Mouse (Mus musculus): ENCODE measurements around the gene Fkrp. TPM values are rescaled to one million over a fixed set of nuclear protein-coding genes. Genes with fewer than 3 reads are reported as not detected.
A peak's percentile ranks its signal among the peaks of the same experiment; 100 is the strongest.

Fkrp gene
- polyA plus RNA-seq, 1 experiment from 2014 or later = 37.8 TPM

GRCm38 (mm10) chr7:16766443-16766842, 50.1 kb downstream of the Fkrp start:
- H3K4me2 ChIP-seq = no peak overlapping the region
- H3K36me3 ChIP-seq = no peaks in the 10 kb centered on the region
- H3K27ac ChIP-seq (ENCODE audit: poor library complexity, severe bottlenecking) = no peak overlapping the region
- peaks cover 10% of the 10 kb centered on the region for H3K4me1 ChIP-seq (replicated peaks)
- H3K9me3 ChIP-seq (replicated peaks) = 0 out of 2 replicates have a peak, but pooled peaks cover 5% of the 10 kb centered on the region
- no peak overlapping the region for H3K4me3 ChIP-seq
- no peak overlapping the region for H3K9ac ChIP-seq
- ATAC-seq (ENCODE audit: insufficient number of reproducible peaks, low FRiP score) = no peak
- no peaks in the 10 kb centered on the region for H3K27me3 ChIP-seq (replicated peaks)
- 46% methylated on average over 2 of the region's 2 CpGs for WGBS

GRCm38 (mm10) chr7:16763463-16764218, 52.9 kb downstream of the Fkrp start:
- H3K27me3 ChIP-seq (replicated peaks) = no peaks in the 10 kb centered on the region
- no peak overlapping the region for H3K27ac ChIP-seq (ENCODE audit: poor library complexity, severe bottlenecking)
- H3K36me3 ChIP-seq = no peaks in the 10 kb centered on the region
- H3K9me3 ChIP-seq (replicated peaks) = no peaks in the 10 kb centered on the region
- no peak overlapping the region for H3K4me2 ChIP-seq
- H3K9ac ChIP-seq = no peak overlapping the region
- peaks cover 21% of the 10 kb centered on the region for H3K4me1 ChIP-seq (replicated peaks)
- ATAC-seq (ENCODE audit: insufficient number of reproducible peaks, low FRiP score) = no peak
- 79% methylated on average over 7 of the region's 7 CpGs for WGBS
- H3K4me3 ChIP-seq = no peak overlapping the region

GRCm38 (mm10) chr7:16761630-16762029, 54.9 kb downstream of the Fkrp start:
- Histone ChIP-seq H3K27ac (ENCODE audit: poor library complexity, severe bottlenecking) (no peak overlapping the region), H3K4me2 (no peak overlapping the region)
- WGBS = 62% methylated on average over 5 of the region's 5 CpGs

GRCm38 (mm10) chr7:16761005-16761481, 55.5 kb downstream of the Fkrp start:
- H3K4me2 ChIP-seq = no peak overlapping the region
- no peaks in the 10 kb centered on the region for H3K9me3 ChIP-seq (replicated peaks)
- H3K27ac ChIP-seq (ENCODE audit: poor library complexity, severe bottlenecking) = peak overlapping the region; percentile 35
- H3K36me3 ChIP-seq = no peaks in the 10 kb centered on the region
- H3K9ac ChIP-seq = no peak overlapping the region
- no peaks in the 10 kb centered on the region for H3K27me3 ChIP-seq (replicated peaks)
- H3K4me1 ChIP-seq (replicated peaks) = peaks cover 12% of the 10 kb centered on the region
- 41% methylated on average over 10 of the region's 10 CpGs for WGBS
- H3K4me3 ChIP-seq = no peak overlapping the region
- no peak for ATAC-seq (ENCODE audit: insufficient number of reproducible peaks, low FRiP score)

More at GRCm38 (mm10) chr7:16761630-16762029, 54.9 kb downstream of the Fkrp start:
- no peaks in the 10 kb centered on the region for H3K9me3 ChIP-seq (replicated peaks)
- no peak for ATAC-seq (ENCODE audit: insufficient number of reproducible peaks, low FRiP score)
- H3K36me3 ChIP-seq = no peaks in the 10 kb centered on the region
- H3K4me1 ChIP-seq (replicated peaks) = peaks cover 17% of the 10 kb centered on the region
- H3K27me3 ChIP-seq (replicated peaks) = no peaks in the 10 kb centered on the region
- no peak overlapping the region for H3K4me3 ChIP-seq
- no peak overlapping the region for H3K9ac ChIP-seq

GRCm38 (mm10) chr7:16760292-16760691, 56.2 kb downstream of the Fkrp start:
- H3K9me3 ChIP-seq (replicated peaks) = no peaks in the 10 kb centered on the region
- ATAC-seq (ENCODE audit: insufficient number of reproducible peaks, low FRiP score) = 0 out of 2 replicates have a peak, but pooled peaks have one; percentile 19
- no peaks in the 10 kb centered on the region for H3K27me3 ChIP-seq (replicated peaks)
- H3K4me2 ChIP-seq = no peak overlapping the region
- WGBS = 17% methylated on average over 8 of the region's 8 CpGs
- peaks cover 13% of the 10 kb centered on the region for H3K4me1 ChIP-seq (replicated peaks)
- no peak overlapping the region for H3K27ac ChIP-seq (ENCODE audit: poor library complexity, severe bottlenecking)
- H3K9ac ChIP-seq = no peak overlapping the region
- no peaks in the 10 kb centered on the region for H3K36me3 ChIP-seq
- H3K4me3 ChIP-seq = no peak overlapping the region

Other genes starting within 250 kb of the Fkrp start
- 20.3 and 21.4 TPM in 2 replicates for gene Arhgap35, start 201.7 kb downstream of the Fkrp start, polyA plus RNA-seq (2016; fragmentation: Nextera tagmentation; extraction: Ambion mirVana)
- gene Ceacam15, start 141.0 kb downstream of the Fkrp start, polyA plus RNA-seq (2016; fragmentation: Nextera tagmentation; extraction: Ambion mirVana) = 0.45 TPM in 2 replicates
- gene Ceacam9, start 94.8 kb downstream of the Fkrp start, polyA plus RNA-seq (2016; fragmentation: Nextera tagmentation; extraction: Ambion mirVana) = not detected in 2 replicates
- 208 and 210 TPM in 2 replicates for gene Ap2s1, start 78.3 kb downstream of the Fkrp start, polyA plus RNA-seq (2016; fragmentation: Nextera tagmentation; extraction: Ambion mirVana)
- gene Slc1a5, start 35.4 kb downstream of the Fkrp start, polyA plus RNA-seq (2016; fragmentation: Nextera tagmentation; extraction: Ambion mirVana) = 50.8 and 52.0 TPM in 2 replicates
- 97.4 and 103 TPM in 2 replicates for gene Strn4, start 843 bp downstream of the Fkrp start, polyA plus RNA-seq (2016; fragmentation: Nextera tagmentation; extraction: Ambion mirVana)
- gene Prkd2, start 26.2 kb upstream of the Fkrp start, polyA plus RNA-seq (2016; fragmentation: Nextera tagmentation; extraction: Ambion mirVana) = 10.8 and 11.8 TPM in 2 replicates
- gene Dact3, start 58.6 kb upstream of the Fkrp start, polyA plus RNA-seq (2016; fragmentation: Nextera tagmentation; extraction: Ambion mirVana) = 14.3 and 15.2 TPM in 2 replicates
- gene Gng8, start 75.1 kb upstream of the Fkrp start, polyA plus RNA-seq (2016; fragmentation: Nextera tagmentation; extraction: Ambion mirVana) = 2.3 and 4.3 TPM in 2 replicates
- gene Ptgir, start 89.8 kb upstream of the Fkrp start, polyA plus RNA-seq (2016; fragmentation: Nextera tagmentation; extraction: Ambion mirVana) = 0.28 and 0.34 TPM in 2 replicates
- 83.6 and 95.0 TPM in 2 replicates for gene Calm3, start 107.4 kb upstream of the Fkrp start, polyA plus RNA-seq (2016; fragmentation: Nextera tagmentation; extraction: Ambion mirVana)
- 3.5 and 4.2 TPM in 2 replicates for gene Pnmal2, start 128.0 kb upstream of the Fkrp start, polyA plus RNA-seq (2016; fragmentation: Nextera tagmentation; extraction: Ambion mirVana)
- gene Pnmal1, start 142.9 kb upstream of the Fkrp start, polyA plus RNA-seq (2016; fragmentation: Nextera tagmentation; extraction: Ambion mirVana) = 0.14 and 0.28 TPM in 2 replicates
- gene Gm42372, start 166.4 kb upstream of the Fkrp start, polyA plus RNA-seq (2016; fragmentation: Nextera tagmentation; extraction: Ambion mirVana) = 0.14 and 0.15 TPM in 2 replicates
- gene Ccdc8, start 176.0 kb upstream of the Fkrp start, polyA plus RNA-seq (2016; fragmentation: Nextera tagmentation; extraction: Ambion mirVana) = 19.6 and 29.4 TPM in 2 replicates
- gene Ppp5c, start 211.2 kb upstream of the Fkrp start, polyA plus RNA-seq (2016; fragmentation: Nextera tagmentation; extraction: Ambion mirVana) = 87.3 and 91.9 TPM in 2 replicates
- 36.8 and 38.2 TPM in 2 replicates for gene Hif3a, start 245.7 kb upstream of the Fkrp start, polyA plus RNA-seq (2016; fragmentation: Nextera tagmentation; extraction: Ambion mirVana)

Measured in heart, embryonic 12.5 days (tissue).